Mouse (Mus musculus) MEL (cell line): Measurements from ENCODE around the gene Klhl24. TPM values are rescaled to one million over a fixed set of nuclear protein-coding genes. Genes with fewer than 3 reads are reported as not detected.

Experiments
- DNase-seq: peaks from one replicate; pipeline ENCODE4 v3.0.0; 2011; ENCODE audit warnings: low read depth, low spot score
- H3K27ac ChIP-seq: 2 replicates; pipeline ENCODE4 v1.5.1; 2012; ENCODE audit warnings: low read depth, mild to moderate bottlenecking, control low read depth, low read length, moderate library complexity; ENCODE audit not compliant: control insufficient read depth
- H3K27me3 ChIP-seq, 2 experiments: fragments of 150-350 bp in 1 of 2; sonication (generic) in 1 of 2; 2 replicates each; pipeline ENCODE4 v1.6.1; 2012; ENCODE audit warnings: low read length in 2 of 2, mild to moderate bottlenecking in 2 of 2, improper control_type of control experiment in 1 of 2, moderate library complexity in 1 of 2; ENCODE audit not compliant: insufficient read depth in 2 of 2, control insufficient read depth in 1 of 2
- H3K36me3 ChIP-seq, 2 experiments: 2 replicates each; pipeline ENCODE4 v1.6.1; 2012 to 2014; ENCODE audit warnings: low read length in 2 of 2, improper control_type of control experiment in 1 of 2, inconsistent platforms in 1 of 2, mild to moderate bottlenecking in 1 of 2; ENCODE audit not compliant: insufficient read depth in 2 of 2, control insufficient read depth in 1 of 2
- H3K4me1 ChIP-seq, 2 experiments: fragments of 150-350 bp in 1 of 2; sonication (generic) in 1 of 2; 2 replicates each; pipeline ENCODE4 v1.6.1; 2012; ENCODE audit warnings: low read length in 2 of 2, improper control_type of control experiment in 1 of 2, mild to moderate bottlenecking in 1 of 2; ENCODE audit not compliant: insufficient read depth in 2 of 2, control insufficient read depth in 1 of 2
- H3K4me3 ChIP-seq, 2 experiments: fragments of 150-350 bp in 1 of 2; sonication (generic) in 1 of 2; 2 replicates each; pipeline ENCODE4 v1.5.1; 2012; ENCODE audit warnings: low read depth in 2 of 2, low read length in 2 of 2, mild to moderate bottlenecking in 2 of 2, moderate library complexity in 2 of 2, control low read depth in 1 of 2, improper control_type of control experiment in 1 of 2; ENCODE audit not compliant: control insufficient read depth in 1 of 2, insufficient read depth in 1 of 2
- H3K79me2 ChIP-seq: 2 replicates; pipeline ENCODE4 v1.6.1; 2012; ENCODE audit warnings: mild to moderate bottlenecking, low read length, moderate library complexity; ENCODE audit not compliant: control insufficient read depth, poor library complexity, insufficient read depth
- H3K9ac ChIP-seq: 2 replicates; pipeline ENCODE4 v1.6.1; 2012; ENCODE audit warnings: low read depth, mild to moderate bottlenecking, control low read depth, low read length, moderate library complexity; ENCODE audit not compliant: control insufficient read depth, poor library complexity, severe bottlenecking
- H3K9me3 ChIP-seq: fragments of 150-350 bp; sonication (generic); replicated peaks from 2 replicates; pipeline ENCODE4 v1.6.1; 2012; ENCODE audit warnings: mild to moderate bottlenecking, low read length, improper control_type of control experiment, moderate library complexity; ENCODE audit not compliant: insufficient read depth
- BHLHE40 ChIP-seq: IDR thresholded peaks from 2 replicates; pipeline ENCODE4 v1.6.1; 2012; ENCODE audit warnings: low read depth, mild to moderate bottlenecking, inconsistent platforms, low read length, improper control_type of control experiment, borderline replicate concordance
- CHD1 ChIP-seq: IDR thresholded peaks from 2 replicates; pipeline ENCODE4 v1.6.1; 2012; ENCODE audit warnings: low read depth, mild to moderate bottlenecking, inconsistent platforms, low read length, improper control_type of control experiment
- CHD2 ChIP-seq: IDR thresholded peaks from 2 replicates; pipeline ENCODE4 v1.6.1; 2011; ENCODE audit warnings: low read length, improper control_type of control experiment
- CTCF ChIP-seq, 3 experiments: IDR thresholded peaks in 2 of 3; conservative IDR thresholded peaks in 1 of 3; 2 replicates each; pipeline ENCODE4 v1.5.1; 2011 to 2012; ENCODE audit warnings: low read length in 3 of 3, low read depth in 2 of 3, mild to moderate bottlenecking in 2 of 3, improper control_type of control experiment in 1 of 3, inconsistent platforms in 1 of 3, mixed read lengths in 1 of 3, moderate library complexity in 1 of 3; ENCODE audit not compliant: control insufficient read depth in 1 of 3, insufficient read depth in 1 of 3, poor library complexity in 1 of 3, severe bottlenecking in 1 of 3
- E2F4 ChIP-seq: IDR thresholded peaks from 2 replicates; pipeline ENCODE4 v1.6.1; 2011; ENCODE audit warnings: low read depth, low read length, improper control_type of control experiment, borderline replicate concordance
- ELF1 ChIP-seq: IDR thresholded peaks from 2 replicates; pipeline ENCODE4 v1.6.1; 2014; ENCODE audit warnings: low read depth, mild to moderate bottlenecking, inconsistent platforms, low read length, improper control_type of control experiment, moderate library complexity
- EP300 ChIP-seq, 2 experiments: IDR thresholded peaks; 2 replicates each; pipeline ENCODE4 v1.6.1; 2011; ENCODE audit warnings: improper control_type of control experiment in 2 of 2, low read length in 2 of 2, low read depth in 1 of 2, mild to moderate bottlenecking in 1 of 2
- ETS1 ChIP-seq: IDR thresholded peaks from 2 replicates; pipeline ENCODE4 v1.6.1; 2012; ENCODE audit warnings: low read depth, mild to moderate bottlenecking, inconsistent platforms, low read length, improper control_type of control experiment, moderate library complexity
- GABPA ChIP-seq: IDR thresholded peaks from 2 replicates; pipeline ENCODE4 v1.6.1; 2012; ENCODE audit warnings: low read depth, mild to moderate bottlenecking, inconsistent platforms, low read length, improper control_type of control experiment, moderate library complexity
- GATA1 ChIP-seq: IDR thresholded peaks from 2 replicates; pipeline ENCODE4 v1.6.1; 2011; ENCODE audit warnings: low read depth, low read length, improper control_type of control experiment
- HCFC1 ChIP-seq: IDR thresholded peaks from 2 replicates; pipeline ENCODE4 v1.6.1; 2012; ENCODE audit warnings: low read depth, mild to moderate bottlenecking, inconsistent platforms, low read length, improper control_type of control experiment, moderate library complexity
- JUND ChIP-seq: IDR thresholded peaks from 2 replicates; pipeline ENCODE4 v1.6.1; 2011; ENCODE audit warnings: low read depth, mild to moderate bottlenecking, improper control_type of control experiment, low read length
- MAFK ChIP-seq: IDR thresholded peaks from 2 replicates; pipeline ENCODE4 v1.6.1; 2011; ENCODE audit warnings: low read depth, mild to moderate bottlenecking, low read length, improper control_type of control experiment, borderline replicate concordance
- MAX ChIP-seq: IDR thresholded peaks from 2 replicates; pipeline ENCODE4 v1.6.1; 2011; ENCODE audit warnings: low read length, improper control_type of control experiment
- MAZ ChIP-seq: IDR thresholded peaks from 2 replicates; pipeline ENCODE4 v1.6.1; 2012; ENCODE audit warnings: low read depth, mild to moderate bottlenecking, inconsistent platforms, low read length, improper control_type of control experiment
- MEF2A ChIP-seq: IDR thresholded peaks from 2 replicates; pipeline ENCODE4 v1.6.1; 2014; ENCODE audit warnings: low read depth, mild to moderate bottlenecking, inconsistent platforms, low read length, improper control_type of control experiment; ENCODE audit not compliant: poor library complexity, insufficient replicate concordance, severe bottlenecking; ENCODE audit errors: extremely low read depth
- MXI1 ChIP-seq: IDR thresholded peaks from 2 replicates; pipeline ENCODE4 v1.6.1; 2011; ENCODE audit warnings: mild to moderate bottlenecking, low read depth, low read length, improper control_type of control experiment
- MYB ChIP-seq: IDR thresholded peaks from 2 replicates; pipeline ENCODE4 v1.6.1; 2011; ENCODE audit warnings: mild to moderate bottlenecking, low read depth, low read length, improper control_type of control experiment
- MYC ChIP-seq: IDR thresholded peaks from 2 replicates; pipeline ENCODE4 v1.6.1; 2011; ENCODE audit warnings: low read depth, mild to moderate bottlenecking, low read length, improper control_type of control experiment, moderate library complexity
- NELFE ChIP-seq: IDR thresholded peaks from 2 replicates; pipeline ENCODE4 v1.6.1; 2011; ENCODE audit warnings: low read depth, low read length, improper control_type of control experiment
- NRF1 ChIP-seq: IDR thresholded peaks from 2 replicates; pipeline ENCODE4 v1.6.1; 2014; ENCODE audit warnings: low read depth, mild to moderate bottlenecking, inconsistent platforms, low read length, improper control_type of control experiment, moderate library complexity; ENCODE audit not compliant: poor library complexity, insufficient read depth, severe bottlenecking
- POLR2A ChIP-seq, 2 experiments: IDR thresholded peaks; 2 replicates each; pipeline ENCODE4 v1.6.1; 2011 to 2012; ENCODE audit warnings: low read length in 2 of 2, mild to moderate bottlenecking in 2 of 2, control low read depth in 1 of 2, improper control_type of control experiment in 1 of 2, low read depth in 1 of 2, moderate library complexity in 1 of 2; ENCODE audit not compliant: control insufficient read depth in 1 of 2, insufficient read depth in 1 of 2, poor library complexity in 1 of 2
- POLR2AphosphoS2 ChIP-seq: IDR thresholded peaks from 2 replicates; pipeline ENCODE4 v1.6.1; 2011; ENCODE audit warnings: low read length, improper control_type of control experiment
- RAD21 ChIP-seq: IDR thresholded peaks from 2 replicates; pipeline ENCODE4 v1.6.1; 2011; ENCODE audit warnings: mild to moderate bottlenecking, low read depth, low read length, improper control_type of control experiment
- RCOR1 ChIP-seq: IDR thresholded peaks from 2 replicates; pipeline ENCODE4 v1.6.1; 2012; ENCODE audit warnings: low read depth, mild to moderate bottlenecking, inconsistent platforms, low read length, improper control_type of control experiment
- SMC3 ChIP-seq: IDR thresholded peaks from 2 replicates; pipeline ENCODE4 v1.6.1; 2011; ENCODE audit warnings: low read depth, low read length, improper control_type of control experiment
- TAL1 ChIP-seq: IDR thresholded peaks from 2 replicates; pipeline ENCODE4 v1.6.1; 2012; ENCODE audit warnings: mild to moderate bottlenecking, inconsistent platforms, low read length, moderate library complexity, mixed read lengths
- TBP ChIP-seq: IDR thresholded peaks from 2 replicates; pipeline ENCODE4 v1.8.0; 2011; ENCODE audit warnings: low read depth, low read length, improper control_type of control experiment
- TCF12 ChIP-seq: IDR thresholded peaks from 2 replicates; pipeline ENCODE4 v1.6.1; 2014; ENCODE audit warnings: low read depth, mild to moderate bottlenecking, inconsistent platforms, low read length, improper control_type of control experiment, moderate library complexity
- UBTF ChIP-seq: IDR thresholded peaks from 2 replicates; pipeline ENCODE4 v1.6.1; 2012; ENCODE audit warnings: low read depth, mild to moderate bottlenecking, inconsistent platforms, low read length, improper control_type of control experiment, moderate library complexity, borderline replicate concordance; ENCODE audit not compliant: insufficient read depth
- USF1 ChIP-seq: IDR thresholded peaks from 2 replicates; pipeline ENCODE4 v1.6.1; 2014; ENCODE audit warnings: low read depth, mild to moderate bottlenecking, inconsistent platforms, low read length, improper control_type of control experiment, moderate library complexity
- USF2 ChIP-seq, 2 experiments: IDR thresholded peaks; 2 replicates each; pipeline ENCODE4 v1.6.1; 2011 to 2012; ENCODE audit warnings: improper control_type of control experiment in 2 of 2, low read length in 2 of 2, borderline replicate concordance in 1 of 2, inconsistent platforms in 1 of 2, low read depth in 1 of 2, mild to moderate bottlenecking in 1 of 2; ENCODE audit not compliant: insufficient read depth in 1 of 2
- ZKSCAN1 ChIP-seq: IDR thresholded peaks from 2 replicates; pipeline ENCODE4 v1.6.1; 2012; ENCODE audit warnings: low read depth, mild to moderate bottlenecking, inconsistent platforms, low read length, improper control_type of control experiment, moderate library complexity
- ZMIZ1 ChIP-seq: IDR thresholded peaks from 2 replicates; pipeline ENCODE4 v1.6.1; 2012; ENCODE audit warnings: low read depth, mild to moderate bottlenecking, inconsistent platforms, low read length, improper control_type of control experiment, moderate library complexity
- ZNF384 ChIP-seq: IDR thresholded peaks from 2 replicates; pipeline ENCODE4 v1.6.1; 2012; ENCODE audit warnings: low read depth, mild to moderate bottlenecking, inconsistent platforms, low read length, improper control_type of control experiment
- polyA plus RNA-seq, 2 experiments: library from polyadenylated mRNA; stranded (reverse) in 1 of 2; unstranded in 1 of 2; fragments of >175 nt in 1 of 2; fragments of >200 nt in 1 of 2; gene quantifications; 2 replicates each; pipeline versions ENCODE4 v1.2.1 to v1.2.4; 2012; ENCODE audit warnings: low replicate concordance in 2 of 2, low read depth in 1 of 2; ENCODE audit not compliant: insufficient read length in 2 of 2, insufficient read depth in 1 of 2, missing spikeins in 1 of 2
- total RNA-seq: library from RNA; depleted of rRNA; stranded (reverse); fragments of 300-350 nt; gene quantifications from 2 replicates; pipeline ENCODE4 v1.2.3, GENCODE M21; 2012; rRNA removed

Gene Klhl24
- total RNA-seq, result 1.8 and 3.4 TPM in 2 replicates
- polyA plus RNA-seq, result 1 to 10 TPM in 1 of 2 experiments, not detected in 1; 2.5 TPM

DNA sequence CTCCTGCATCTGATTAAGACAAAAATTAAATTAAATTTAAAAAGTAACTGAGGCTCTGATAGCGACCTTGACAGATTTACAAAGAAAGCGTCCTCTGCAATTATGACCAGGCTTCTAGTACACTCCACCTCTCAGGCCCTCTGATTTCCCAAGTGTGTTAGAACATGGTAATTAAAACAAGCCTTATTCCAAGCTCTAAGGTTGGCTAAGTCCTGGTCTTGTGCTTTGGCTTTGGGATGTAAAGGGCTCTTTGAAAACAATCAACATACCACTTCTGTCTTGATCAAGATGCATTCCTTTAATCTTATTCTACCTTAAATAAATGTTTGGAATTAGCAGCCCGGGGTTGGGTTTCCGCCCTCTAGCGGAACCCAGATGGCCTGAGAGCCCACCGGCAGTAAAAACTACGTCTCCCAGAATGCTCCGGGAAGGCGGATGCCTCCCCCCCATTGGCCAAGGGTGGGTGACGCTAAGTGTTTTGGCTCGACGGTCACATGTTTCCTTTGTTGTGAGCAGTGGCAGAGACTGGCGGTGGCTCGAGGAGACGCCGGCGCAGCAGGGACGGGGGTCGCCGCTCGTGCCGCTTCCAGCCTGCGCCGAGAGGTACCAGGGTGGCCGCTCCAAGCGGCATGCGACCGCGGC, at the start of gene Klhl24:
Gene Klhl24 (plus strand): TSS at position 474 of the 642 bp plus-strand sequence.
- peak; percentile 96 for DNase-seq
- H3K27me3 ChIP-seq, result no peaks in the 10 kb centered on the region
- no peaks in the 10 kb centered on the region; the same call in 1 of the 2 replicates for H3K79me2 ChIP-seq
- H3K4me1 ChIP-seq, result peaks cover 7 to 8% of the 10 kb centered on the region in 2 experiments
- H3K36me3 ChIP-seq, result peaks cover 0 to 15% of the 10 kb centered on the region in 2 experiments; a peak in 2 of 4 replicates
- no peaks in the 10 kb centered on the region for H3K9me3 ChIP-seq
- peak within 1 kb of the TSS; percentile 67 to 82 for H3K4me3 ChIP-seq
- H3K9ac ChIP-seq, result peak within 1 kb of the TSS; percentile 73
- peak within 1 kb of the TSS; percentile 59 for H3K27ac ChIP-seq
- TF ChIP-seq BHLHE40, result no peak
- TF ChIP-seq SMC3, result peak; percentile 28; the same call in 1 of the 2 replicates
- peak; percentile 80 for TF ChIP-seq ELF1
- TF ChIP-seq GABPA, result no peak
- TF ChIP-seq POLR2A (IDR thresholded peaks at IDR 0.05; ENCODE audit: control insufficient read depth in 1 of 2, insufficient read depth in 1 of 2, low read depth in 1 of 2, low read length in 2 of 2, poor library complexity in 1 of 2), result no peak; a peak in 1 of 4 replicates
- TF ChIP-seq UBTF, result no peak; the same call in 1 of the 2 replicates
- TF ChIP-seq RAD21, result peak; percentile 29
- no peak for TF ChIP-seq MAZ
- no peak for TF ChIP-seq MAFK
- TF ChIP-seq MEF2A, result no peak
- no peak for TF ChIP-seq ZKSCAN1
- 0 out of 2 replicates have a peak, but pooled peaks have one; percentile 9 for TF ChIP-seq TCF12
- peak; percentile 41; the same call in 1 of the 2 replicates for TF ChIP-seq MYC
- no peak for TF ChIP-seq EP300 (IDR thresholded peaks at IDR 0.05; ENCODE audit: low read depth in 1 of 2, low read length in 2 of 2)
- TF ChIP-seq E2F4, result no peak
- TF ChIP-seq CTCF (IDR thresholded peaks at IDR 0.05 in 2 of 3, conservative IDR thresholded peaks at IDR 0.05 in 1 of 3; ENCODE audit: control insufficient read depth in 1 of 3, insufficient read depth in 1 of 3, low read depth in 2 of 3, low read length in 3 of 3, poor library complexity in 1 of 3, severe bottlenecking in 1 of 3), result peak; percentile 34 to 64 (median 63); a peak in 5 of 6 replicates
- TF ChIP-seq MYB, result no peak
- TF ChIP-seq TAL1, result no peak
- TF ChIP-seq RCOR1, result no peak
- no peak; the same call in 1 of the 2 replicates for TF ChIP-seq ETS1
- TF ChIP-seq NELFE, result no peak
- TF ChIP-seq CHD2, result no peak
- no peak for TF ChIP-seq GATA1
- TF ChIP-seq ZNF384, result no peak
- peak; percentile 92 for TF ChIP-seq MAX
- peak; percentile 99 for TF ChIP-seq HCFC1
- no peak for TF ChIP-seq TBP
- no peak for TF ChIP-seq ZMIZ1
- TF ChIP-seq USF2 (IDR thresholded peaks at IDR 0.05; ENCODE audit: borderline replicate concordance in 1 of 2, insufficient read depth in 1 of 2, low read depth in 1 of 2, low read length in 2 of 2), result peak in 1 of 2 experiments; percentile 54; a peak in 1 of 4 replicates
- TF ChIP-seq NRF1, result peak; percentile 40; the same call in 1 of the 2 replicates
- TF ChIP-seq CHD1, result no peak
- TF ChIP-seq MXI1, result peak; percentile 97
- TF ChIP-seq JUND, result no peak
- peak; percentile 92 for TF ChIP-seq USF1
- no peak for TF ChIP-seq POLR2AphosphoS2
